Mouse (Mus musculus) MEL (cell line): ENCODE data around the gene Nek9.

Experiments
- CTCF ChIP-seq, 3 experiments: IDR thresholded peaks in 2 of 3; conservative IDR thresholded peaks in 1 of 3; 2 replicates each; pipeline ENCODE4 v1.5.1; 2011 to 2012; ENCODE audit warnings: low read length in 3 of 3, low read depth in 2 of 3, mild to moderate bottlenecking in 2 of 3, improper control_type of control experiment in 1 of 3, inconsistent platforms in 1 of 3, mixed read lengths in 1 of 3, moderate library complexity in 1 of 3; ENCODE audit not compliant: control insufficient read depth in 1 of 3, insufficient read depth in 1 of 3, poor library complexity in 1 of 3, severe bottlenecking in 1 of 3
- E2F4 ChIP-seq: IDR thresholded peaks from 2 replicates; pipeline ENCODE4 v1.6.1; 2011; ENCODE audit warnings: low read depth, low read length, improper control_type of control experiment, borderline replicate concordance
- EP300 ChIP-seq, 2 experiments: IDR thresholded peaks; 2 replicates each; pipeline ENCODE4 v1.6.1; 2011; ENCODE audit warnings: improper control_type of control experiment in 2 of 2, low read length in 2 of 2, low read depth in 1 of 2, mild to moderate bottlenecking in 1 of 2
- ETS1 ChIP-seq: IDR thresholded peaks from 2 replicates; pipeline ENCODE4 v1.6.1; 2012; ENCODE audit warnings: low read depth, mild to moderate bottlenecking, inconsistent platforms, low read length, improper control_type of control experiment, moderate library complexity
- GATA1 ChIP-seq: IDR thresholded peaks from 2 replicates; pipeline ENCODE4 v1.6.1; 2011; ENCODE audit warnings: low read depth, low read length, improper control_type of control experiment
- MAZ ChIP-seq: IDR thresholded peaks from 2 replicates; pipeline ENCODE4 v1.6.1; 2012; ENCODE audit warnings: low read depth, mild to moderate bottlenecking, inconsistent platforms, low read length, improper control_type of control experiment
- MYB ChIP-seq: IDR thresholded peaks from 2 replicates; pipeline ENCODE4 v1.6.1; 2011; ENCODE audit warnings: mild to moderate bottlenecking, low read depth, low read length, improper control_type of control experiment
- POLR2A ChIP-seq, 2 experiments: IDR thresholded peaks; 2 replicates each; pipeline ENCODE4 v1.6.1; 2011 to 2012; ENCODE audit warnings: low read length in 2 of 2, mild to moderate bottlenecking in 2 of 2, control low read depth in 1 of 2, improper control_type of control experiment in 1 of 2, low read depth in 1 of 2, moderate library complexity in 1 of 2; ENCODE audit not compliant: control insufficient read depth in 1 of 2, insufficient read depth in 1 of 2, poor library complexity in 1 of 2
- RCOR1 ChIP-seq: IDR thresholded peaks from 2 replicates; pipeline ENCODE4 v1.6.1; 2012; ENCODE audit warnings: low read depth, mild to moderate bottlenecking, inconsistent platforms, low read length, improper control_type of control experiment
- SMC3 ChIP-seq: IDR thresholded peaks from 2 replicates; pipeline ENCODE4 v1.6.1; 2011; ENCODE audit warnings: low read depth, low read length, improper control_type of control experiment
- TAL1 ChIP-seq: IDR thresholded peaks from 2 replicates; pipeline ENCODE4 v1.6.1; 2012; ENCODE audit warnings: mild to moderate bottlenecking, inconsistent platforms, low read length, moderate library complexity, mixed read lengths
- USF2 ChIP-seq, 2 experiments: IDR thresholded peaks; 2 replicates each; pipeline ENCODE4 v1.6.1; 2011 to 2012; ENCODE audit warnings: improper control_type of control experiment in 2 of 2, low read length in 2 of 2, borderline replicate concordance in 1 of 2, inconsistent platforms in 1 of 2, low read depth in 1 of 2, mild to moderate bottlenecking in 1 of 2; ENCODE audit not compliant: insufficient read depth in 1 of 2

GRCm38 (mm10) chr12:85280105-85280844 lies 58.9 kb downstream of the Nek9 start:
- TF ChIP-seq MYB (peak; percentile 98), USF2 (IDR thresholded peaks at IDR 0.05; ENCODE audit: borderline replicate concordance in 1 of 2, insufficient read depth in 1 of 2, low read depth in 1 of 2, low read length in 2 of 2) (no peak), CTCF (IDR thresholded peaks at IDR 0.05 in 2 of 3, conservative IDR thresholded peaks at IDR 0.05 in 1 of 3; ENCODE audit: control insufficient read depth in 1 of 3, insufficient read depth in 1 of 3, low read depth in 2 of 3, low read length in 3 of 3, poor library complexity in 1 of 3, severe bottlenecking in 1 of 3) (no peak), TAL1 (no peak), ETS1 (0 out of 2 replicates have a peak, but pooled peaks have one; percentile 32), GATA1 (no peak), POLR2A (IDR thresholded peaks at IDR 0.05; ENCODE audit: control insufficient read depth in 1 of 2, insufficient read depth in 1 of 2, low read depth in 1 of 2, low read length in 2 of 2, poor library complexity in 1 of 2) (peak; percentile 92 to 95), MAZ (peak; percentile 71; the same call in 1 of the 2 replicates), SMC3 (no peak), RCOR1 (peak; percentile 42; the same call in 1 of the 2 replicates), E2F4 (no peak), EP300 (IDR thresholded peaks at IDR 0.05; ENCODE audit: low read depth in 1 of 2, low read length in 2 of 2) (peak; percentile 26 to 70; a peak in 2 of 4 replicates)
